Mouse (Mus musculus) stomach, embryonic 14.5 days (tissue): ENCODE results near the gene Flna. TPM values are rescaled to one million over a fixed set of nuclear protein-coding genes. Genes with fewer than 3 reads are reported as not detected.

Experiments used
- ATAC-seq: fragments of 200-750 bp; cut with Nextera tagmentation; 2 replicates; pipeline ENCODE4 v1.8.0; 2017; ENCODE audit warnings: low read depth, moderate TSS enrichment; ENCODE audit not compliant: insufficient number of reproducible peaks, insufficient read depth, low FRiP score
- H3K27ac ChIP-seq: fragments of 300-500 bp; sonication (generic); 2 replicates; pipeline ENCODE4 v1.5.1; 2014; ENCODE audit warnings: mild to moderate bottlenecking, low read length, moderate library complexity, mixed read lengths
- H3K27me3 ChIP-seq: fragments of 300-500 bp; sonication (generic); 2 replicates; pipeline ENCODE4 v1.6.1; 2014; ENCODE audit warnings: low read length, control low read depth, mixed read lengths; ENCODE audit not compliant: control insufficient read depth, insufficient read depth
- H3K36me3 ChIP-seq: fragments of 300-500 bp; sonication (generic); 2 replicates; pipeline ENCODE4 v1.6.1; 2014; ENCODE audit warnings: mild to moderate bottlenecking, control low read depth, low read length, moderate library complexity, mixed read lengths; ENCODE audit not compliant: control insufficient read depth, insufficient read depth
- H3K4me1 ChIP-seq: fragments of 300-500 bp; sonication (generic); 2 replicates; pipeline ENCODE4 v1.6.1; 2014; ENCODE audit warnings: low read length, control low read depth, mixed read lengths; ENCODE audit not compliant: control insufficient read depth, insufficient read depth
- H3K4me2 ChIP-seq: fragments of 300-500 bp; sonication (generic); replicated peaks from 2 replicates; pipeline ENCODE4 v1.6.1; 2014; ENCODE audit warnings: low read depth, low read length, control low read depth
- H3K4me3 ChIP-seq: fragments of 300-500 bp; sonication (generic); 2 replicates; pipeline ENCODE4 v1.5.1; 2014; ENCODE audit warnings: low read depth, low read length, control low read depth
- H3K9ac ChIP-seq: fragments of 300-500 bp; sonication (generic); replicated peaks from 2 replicates; pipeline ENCODE4 v1.6.1; 2014; ENCODE audit warnings: low read depth, mild to moderate bottlenecking, control low read depth, low read length, moderate library complexity, mixed read lengths
- H3K9me3 ChIP-seq: fragments of 300-500 bp; sonication (generic); 2 replicates; pipeline ENCODE4 v1.6.1; 2016; ENCODE audit warnings: low read depth, low read length, control low read depth; ENCODE audit not compliant: control insufficient read depth
- WGBS: fragments of 180-500 bp; shearing (Covaris S2); extraction: QIAGEN DNeasy Blood & Tissue Kit; methylation state at CpG from one replicate; pipeline ENCODE4 v1.1.7; 2014; 5-methylcytosine and 5-hydroxymethylcytosine counted together
- polyA plus RNA-seq: library from polyadenylated mRNA; unstranded; fragments of >200 nt; fragmentation: Nextera tagmentation; extraction: Ambion mirVana; gene quantifications from 2 replicates; pipeline ENCODE4 v1.2.1, GENCODE M21; 2014

Flna gene
- polyA plus RNA-seq = 515 and 563 TPM in 2 replicates

DNA sequence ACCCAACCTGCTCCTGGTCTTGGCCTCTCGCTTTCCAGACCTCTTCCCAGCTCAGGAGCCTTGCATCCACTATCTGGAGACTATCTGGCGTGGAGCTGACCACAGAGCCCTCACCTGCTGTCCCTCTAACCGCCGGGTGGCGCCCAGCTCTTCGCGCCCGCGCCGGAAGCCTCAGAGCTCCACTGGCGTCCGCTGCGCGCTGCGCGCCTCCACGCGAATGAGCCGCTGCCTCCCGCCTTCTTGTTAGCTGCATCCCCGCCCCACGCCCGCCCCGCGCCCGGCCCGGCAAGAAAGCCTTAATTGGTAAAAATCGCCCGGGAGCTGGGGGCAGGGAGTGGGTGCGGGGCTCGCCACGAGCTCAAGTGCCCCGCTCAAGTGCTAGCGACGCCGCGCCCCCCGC lies at the start of gene Flna:
Gene Flna (minus strand): TSS at position 206 of the 400 bp plus-strand sequence.
- no peak for ATAC-seq
- peak within 1 kb of the TSS; percentile 31 for H3K4me3 ChIP-seq

DNA sequence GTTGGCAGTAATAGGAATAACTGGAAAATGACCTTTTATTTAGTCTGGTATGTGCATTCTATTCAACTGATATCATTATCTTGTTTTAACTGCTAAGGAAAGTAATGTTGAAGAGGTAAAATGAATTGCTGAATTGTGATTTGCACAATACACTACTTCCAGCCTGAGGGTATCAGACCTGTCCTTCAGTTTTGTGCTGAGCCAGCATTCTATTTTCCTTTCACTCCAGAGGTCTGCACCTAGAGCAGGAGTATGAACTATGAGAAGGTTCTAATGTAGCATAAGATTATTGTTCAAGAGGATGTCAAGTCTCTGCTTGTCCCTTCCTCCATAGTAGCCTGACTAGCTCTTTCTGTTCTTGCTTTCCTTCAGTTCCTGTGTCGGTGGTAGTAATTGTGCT lies 48.7 kb upstream of the Flna start:
- no peak overlapping the region for H3K27ac ChIP-seq
- H3K4me1 ChIP-seq = no peaks in the 10 kb centered on the region
- no peaks in the 10 kb centered on the region for H3K27me3 ChIP-seq
- no peak overlapping the region for H3K4me3 ChIP-seq
- WGBS = 72% methylated on average over 1 of the region's 1 CpGs
- no peak for ATAC-seq
- no peaks in the 10 kb centered on the region for H3K9me3 ChIP-seq
- H3K36me3 ChIP-seq = peaks cover 4% of the 10 kb centered on the region; the same call in 1 of the 2 replicates
- no peak overlapping the region for H3K9ac ChIP-seq
- H3K4me2 ChIP-seq = no peak overlapping the region

More for the DNA sequence above, at the start of gene Flna:
- H3K4me2 ChIP-seq = peak within 1 kb of the TSS; percentile 43
- WGBS = 22% methylated on average over 38 of the region's 38 CpGs
- peak within 1 kb of the TSS; percentile 29 for H3K9ac ChIP-seq
- no peaks in the 10 kb centered on the region for H3K27me3 ChIP-seq
- H3K27ac ChIP-seq = peak within 1 kb of the TSS; percentile 84
- H3K36me3 ChIP-seq = no peaks in the 10 kb centered on the region
- H3K4me1 ChIP-seq = no peaks in the 10 kb centered on the region
- H3K9me3 ChIP-seq = no peaks in the 10 kb centered on the region

- Histone ChIP-seq H3K27ac (no peak within 1 kb of the TSS), H3K4me3 (peak within 1 kb of the TSS; percentile 54), H3K9me3 (no peaks in the 10 kb centered on the region), H3K36me3 (peaks cover 2% of the 10 kb centered on the region; the same call in 1 of the 2 replicates), H3K27me3 (no peaks in the 10 kb centered on the region), H3K4me1 (no peaks in the 10 kb centered on the region), H3K9ac (peak within 1 kb of the TSS; percentile 58), H3K4me2 (peak within 1 kb of the TSS; percentile 58)
- ATAC-seq = peak; percentile 99
- WGBS = 23% methylated on average over 37 of the region's 37 CpGs
Observed at GRCm38 (mm10) chrX:74296538-74297448, 47.2 kb upstream of the Flna start, which contains the start of gene Atp6ap1. Gene Atp6ap1 (plus strand): TSS chrX:74297097.

GRCm38 (mm10) chrX:74293431-74293830 lies 43.8 kb upstream of the Flna start:
- 68% methylated on average over 4 of the region's 4 CpGs for WGBS
- no peak for ATAC-seq

DNA sequence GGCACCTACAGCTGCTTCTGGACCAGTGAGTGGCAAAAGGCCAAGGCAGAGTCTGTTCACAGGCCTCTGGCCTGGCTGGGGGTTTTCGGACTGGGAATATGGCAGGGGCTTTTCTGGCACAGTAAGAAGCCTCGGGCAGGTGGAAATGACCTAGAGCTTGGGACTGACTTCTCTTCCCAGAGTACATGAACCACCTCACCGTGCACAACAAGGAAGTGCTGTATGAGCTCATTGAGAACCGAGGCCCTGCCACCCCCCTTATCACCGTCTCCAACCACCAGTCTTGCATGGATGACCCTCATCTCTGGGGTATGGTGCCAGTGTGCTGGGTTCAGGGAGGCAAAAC lies 33.4 kb upstream of the Flna start:
- Histone ChIP-seq H3K4me3 (peak overlapping the region; percentile 50), H3K36me3 (peaks cover 5% of the 10 kb centered on the region; the same call in 1 of the 2 replicates), H3K27me3 (no peaks in the 10 kb centered on the region), H3K4me2 (peak overlapping the region; percentile 50), H3K9me3 (no peaks in the 10 kb centered on the region), H3K4me1 (peaks cover 2% of the 10 kb centered on the region; the same call in 1 of the 2 replicates), H3K27ac (peak overlapping the region; percentile 63; the same call in 1 of the 2 replicates), H3K9ac (peak overlapping the region; percentile 58)
- no peak for ATAC-seq
- 49% methylated on average over 5 of the region's 5 CpGs for WGBS

More at GRCm38 (mm10) chrX:74293431-74293830, 43.8 kb upstream of the Flna start:
- Histone ChIP-seq H3K9me3 (no peaks in the 10 kb centered on the region), H3K9ac (no peak overlapping the region), H3K4me2 (no peak overlapping the region), H3K36me3 (no peaks in the 10 kb centered on the region), H3K4me3 (no peak overlapping the region), H3K27ac (no peak overlapping the region), H3K4me1 (no peaks in the 10 kb centered on the region), H3K27me3 (no peaks in the 10 kb centered on the region)

- H3K4me2 ChIP-seq = peak overlapping the region; percentile 66
- H3K9me3 ChIP-seq = no peaks in the 10 kb centered on the region
- 24% methylated on average over 39 of the region's 39 CpGs for WGBS
- peaks cover 5% of the 10 kb centered on the region; the same call in 1 of the 2 replicates for H3K36me3 ChIP-seq
- ATAC-seq = peak; percentile 76; the same call in 1 of the 2 replicates
- H3K4me3 ChIP-seq = peak overlapping the region; percentile 50
- H3K27me3 ChIP-seq = no peaks in the 10 kb centered on the region
- H3K27ac ChIP-seq = peak overlapping the region; percentile 89
- peak overlapping the region; percentile 58 for H3K9ac ChIP-seq
- H3K4me1 ChIP-seq = peaks cover 2% of the 10 kb centered on the region; the same call in 1 of the 2 replicates
Observed at GRCm38 (mm10) chrX:74282395-74283091, 32.9 kb upstream of the Flna start.

DNA sequence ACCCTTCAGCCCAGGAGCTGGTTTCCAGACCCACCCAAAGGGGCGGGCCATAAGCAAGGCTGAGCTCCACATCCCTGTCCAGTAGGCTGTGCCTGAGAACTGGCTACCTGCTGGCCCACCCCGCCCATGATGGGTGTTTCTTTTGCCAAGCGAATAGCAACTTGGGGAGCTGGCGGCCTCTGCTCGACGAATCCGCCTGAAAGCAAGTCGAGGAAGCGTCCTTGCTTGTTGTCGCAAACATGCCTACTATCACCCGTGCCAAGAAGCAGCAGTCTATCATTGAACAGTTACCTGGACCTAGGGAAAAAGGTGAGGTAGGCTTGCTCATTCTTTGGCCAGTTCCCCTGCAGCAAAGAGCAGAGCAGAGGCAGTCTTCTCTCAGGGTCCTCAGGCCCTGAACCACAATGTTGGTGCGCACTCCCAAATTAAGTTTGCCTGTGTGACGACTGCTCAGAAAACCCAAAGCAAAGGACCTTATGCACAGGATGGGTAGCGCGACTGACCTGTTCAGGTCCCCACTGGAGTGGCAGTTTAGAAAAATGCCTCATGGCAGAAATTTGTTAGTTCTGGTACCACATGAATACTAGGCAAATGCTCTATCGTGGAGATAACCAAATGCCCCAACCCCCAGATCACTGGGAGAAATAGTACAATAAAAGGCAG lies 32.2 kb upstream of the Flna start, which contains the start of the genes Taz and Dnase1l1:
Gene Taz (plus strand): TSS at position 181 of the 663 bp plus-strand sequence.
Gene Dnase1l1 (minus strand): TSS at position 606 of the 663 bp plus-strand sequence.
- no peaks in the 10 kb centered on the region for H3K9me3 ChIP-seq
- ATAC-seq = peak; percentile 96
- peak within 1 kb of the TSS; percentile 58 for H3K9ac ChIP-seq
- H3K36me3 ChIP-seq = peaks cover 5% of the 10 kb centered on the region; the same call in 1 of the 2 replicates
- H3K27ac ChIP-seq = peak within 1 kb of the TSS; percentile 89
- peaks cover 2% of the 10 kb centered on the region; the same call in 1 of the 2 replicates for H3K4me1 ChIP-seq
- WGBS = 14% methylated on average over 16 of the region's 16 CpGs
- peak within 1 kb of the TSS; percentile 50 for H3K4me3 ChIP-seq
- peak within 1 kb of the TSS; percentile 66 for H3K4me2 ChIP-seq
- H3K27me3 ChIP-seq = no peaks in the 10 kb centered on the region
